In the genomic region with DNA sequence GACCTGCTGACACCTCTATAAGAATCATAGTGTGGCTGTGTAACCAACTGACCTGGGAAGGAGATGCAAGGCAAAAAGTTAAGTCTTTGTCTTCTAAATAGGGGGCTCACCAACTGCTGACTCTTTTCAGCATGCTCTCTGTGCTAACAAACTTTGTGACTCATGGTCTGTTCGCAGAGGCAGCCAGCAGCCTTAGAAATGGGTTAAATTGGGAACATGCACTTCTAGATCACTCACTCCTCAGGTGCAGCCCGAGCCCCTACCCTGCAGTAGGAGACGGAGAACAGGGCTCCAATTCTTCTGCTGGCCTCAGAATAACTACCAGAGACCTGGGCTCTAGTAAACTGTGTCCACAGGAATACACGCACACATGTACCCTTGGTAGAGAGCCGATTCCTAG, we compare ENCODE assay signal across 9 mouse cellular contexts. TPM values are rescaled to one million over a fixed set of nuclear protein-coding genes. Genes with fewer than 3 reads are reported as not detected.
DNase-seq lines count a peak whose midpoint lies in the region; ATAC-seq and TF ChIP-seq lines count a peak whose summit lies in the region.
"Had no signal": no experiment of that assay in that cellular context is flagged by ENCODE, and none has a peak within 500 bp of the region (broad histone marks: within the 10 kb centered on the region; RNA-seq: fewer than 3 reads in every experiment).

No protein-coding gene starts in this region.

- H3K4me1 ChIP-seq in kidney, postnatal 0 days (replicated peaks; ENCODE audit: insufficient read depth, low read length): no peaks in the 10 kb centered on the region
- peaks cover 5% of the 10 kb centered on the region; the same call in 1 of the 2 replicates for H3K4me1 ChIP-seq in embryonic facial prominence, embryonic 14.5 days (ENCODE audit: control insufficient read depth, insufficient read depth, low read length)
- H3K4me1 ChIP-seq in hindbrain, embryonic 15.5 days (replicated peaks): peaks cover 33% of the 10 kb centered on the region

- ATAC-seq in kidney, postnatal 0 days (replicated peaks; ENCODE audit: low FRiP score, low read depth): no peak
- no peak for ATAC-seq in embryonic facial prominence, embryonic 14.5 days (ENCODE audit: low read depth)
- ATAC-seq in hindbrain, embryonic 15.5 days (ENCODE audit: low FRiP score, low read depth): no peak
- ATAC-seq in megakaryocyte, adult 5-6 weeks (ENCODE audit: poor library complexity, severe bottlenecking): no peak

- H3K27ac ChIP-seq in kidney, postnatal 0 days: no peak overlapping the region
- H3K27ac ChIP-seq in embryonic facial prominence, embryonic 14.5 days (replicated peaks; ENCODE audit: low read depth, low read length): no peak overlapping the region
- peak overlapping the region; percentile 86 for H3K27ac ChIP-seq in hindbrain, embryonic 15.5 days (replicated peaks)

- no peak overlapping the region for H3K4me3 ChIP-seq in kidney, postnatal 0 days (replicated peaks; ENCODE audit: low read depth, low read length)
- peak overlapping the region; percentile 56 for H3K4me3 ChIP-seq in embryonic facial prominence, embryonic 14.5 days (ENCODE audit: low read depth, low read length)
- H3K4me3 ChIP-seq in hindbrain, embryonic 15.5 days: peak overlapping the region; percentile 95

- 32% methylated on average over 5 of the region's 5 CpGs for WGBS in kidney, postnatal 0 days
- 20% methylated on average over 5 of the region's 5 CpGs for WGBS in embryonic facial prominence, embryonic 14.5 days
- 15% methylated on average over 5 of the region's 5 CpGs for WGBS in hindbrain, embryonic 15.5 days

- TF ChIP-seq CTCF in kidney, postnatal 0 days (IDR thresholded peaks at IDR 0.05; ENCODE audit: low read depth): no peak

- no peaks in the 10 kb centered on the region for H3K36me3 ChIP-seq in kidney, postnatal 0 days (ENCODE audit: insufficient read depth, low read length)
- H3K36me3 ChIP-seq in embryonic facial prominence, embryonic 14.5 days (ENCODE audit: control insufficient read depth, insufficient read depth, low read length): no peaks in the 10 kb centered on the region
- no peaks in the 10 kb centered on the region for H3K36me3 ChIP-seq in hindbrain, embryonic 15.5 days

- DNase-seq in kidney, postnatal 0 days (ENCODE audit: low spot score): no peak
- no peak for DNase-seq in kidney, adult 8-10 months
- no peak for DNase-seq in embryonic facial prominence, embryonic 14.5 days (ENCODE audit: low spot score)
- DNase-seq in naive thymus-derived CD4-positive, alpha-beta T cell, adult 2 months (ENCODE audit: low read depth): peak; percentile 4
- DNase-seq in urinary bladder, postnatal 4 days (ENCODE audit: low spot score in 2 of 2): no peak
- no peak for DNase-seq in thymus, postnatal 14 days
- DNase-seq: gastrocnemius, postnatal 36 days had no signal

- no peak overlapping the region for H3K9ac ChIP-seq in kidney, postnatal 0 days (ENCODE audit: low read depth, low read length)
- peak overlapping the region; percentile 71; the same call in 1 of the 2 replicates for H3K9ac ChIP-seq in embryonic facial prominence, embryonic 14.5 days (ENCODE audit: low read depth, low read length)
- H3K9ac ChIP-seq in hindbrain, embryonic 15.5 days: peak overlapping the region; percentile 80

- H3K4me2 ChIP-seq in kidney, postnatal 0 days (ENCODE audit: low read length): peak overlapping the region; percentile 98
- peak overlapping the region; percentile 83 for H3K4me2 ChIP-seq in embryonic facial prominence, embryonic 14.5 days (ENCODE audit: low read depth, low read length)
- H3K4me2 ChIP-seq in hindbrain, embryonic 15.5 days: peak overlapping the region; percentile 67

- no peaks in the 10 kb centered on the region for H3K9me3 ChIP-seq in kidney, postnatal 0 days (replicated peaks; ENCODE audit: low read length)
- no peaks in the 10 kb centered on the region for H3K9me3 ChIP-seq in embryonic facial prominence, embryonic 14.5 days (ENCODE audit: control insufficient read depth, low read length)
- no peaks in the 10 kb centered on the region for H3K9me3 ChIP-seq in hindbrain, embryonic 15.5 days

- no peaks in the 10 kb centered on the region; the same call in 1 of the 2 replicates for H3K27me3 ChIP-seq in kidney, postnatal 0 days (ENCODE audit: insufficient read depth, low read length)
- H3K27me3 ChIP-seq in embryonic facial prominence, embryonic 14.5 days (replicated peaks; ENCODE audit: control insufficient read depth, insufficient read depth, low read length): no peaks in the 10 kb centered on the region
- H3K27me3 ChIP-seq in hindbrain, embryonic 15.5 days: 0 out of 2 replicates have a peak, but pooled peaks cover 3% of the 10 kb centered on the region

RNA-seq across cellular contexts. Expression of a gene that starts 1.2 kb away (rescaled TPM):
- polyA plus RNA-seq in kidney, postnatal 0 days (2015; fragmentation: Nextera tagmentation; extraction: Ambion mirVana): 1.1 and 1.4 TPM in 2 replicates
- 3.4 and 3.8 TPM in 2 replicates for polyA plus RNA-seq in embryonic facial prominence, embryonic 14.5 days (2014; fragmentation: Nextera tagmentation; extraction: Ambion mirVana)
- 38.6 and 42.1 TPM in 2 replicates for polyA plus RNA-seq in hindbrain, embryonic 15.5 days (2015; fragmentation: Nextera tagmentation; extraction: Ambion mirVana)
- 0.09 and 0.30 TPM in 2 replicates for total RNA-seq in megakaryocyte, adult 5-6 weeks (2015)
- total RNA-seq in megakaryocyte, adult 5-6 weeks (2017): 0.04 TPM in 2 replicates

RNA-seq across cellular contexts. Expression of a gene that starts 44.9 kb away (rescaled TPM):
- 4.0 and 4.7 TPM in 2 replicates for polyA plus RNA-seq in kidney, postnatal 0 days (2015; fragmentation: Nextera tagmentation; extraction: Ambion mirVana)
- polyA plus RNA-seq in embryonic facial prominence, embryonic 14.5 days (2014; fragmentation: Nextera tagmentation; extraction: Ambion mirVana): 6.0 and 8.0 TPM in 2 replicates
- polyA plus RNA-seq in hindbrain, embryonic 15.5 days (2015; fragmentation: Nextera tagmentation; extraction: Ambion mirVana): 22.0 and 22.2 TPM in 2 replicates
- 1.5 and 2.1 TPM in 2 replicates for total RNA-seq in megakaryocyte, adult 5-6 weeks (2015)
- total RNA-seq in megakaryocyte, adult 5-6 weeks (2017): 2.1 and 4.3 TPM in 2 replicates
